Mouse (Mus musculus): ENCODE data around the gene Prnp. TPM values are rescaled to one million over a fixed set of nuclear protein-coding genes. Genes with fewer than 3 reads are reported as not detected.

Prnp gene
- polyA plus RNA-seq, 1 experiment from 2014 or later: 66.4 TPM

Other genes with a start within 250 kb of the Prnp start
- gene Erv3, start 50.2 kb upstream of the Prnp start, polyA plus RNA-seq (2016; fragmentation: Nextera tagmentation; extraction: Ambion mirVana): not detected in 2 replicates
- gene Prn, start within 50 bp of the Prnp start, polyA plus RNA-seq (2016; fragmentation: Nextera tagmentation; extraction: Ambion mirVana): not detected in 2 replicates
- 7.0 and 7.3 TPM in 2 replicates for gene Prnd, start 40.9 kb downstream of the Prnp start, polyA plus RNA-seq (2016; fragmentation: Nextera tagmentation; extraction: Ambion mirVana)
- gene Rassf2, start 120.3 kb downstream of the Prnp start, polyA plus RNA-seq (2016; fragmentation: Nextera tagmentation; extraction: Ambion mirVana): 27.8 and 34.1 TPM in 2 replicates
- 14.6 and 18.5 TPM in 2 replicates for gene Slc23a2, start 235.2 kb downstream of the Prnp start, polyA plus RNA-seq (2016; fragmentation: Nextera tagmentation; extraction: Ambion mirVana)

All from forebrain, embryonic 12.5 days (tissue).